ENCODE assay signal across 18 mouse cellular contexts in genomic region chr1:168182816-168183215, GRCm38 (mm10).
"Had no signal": no experiment of that assay in that cellular context is flagged by ENCODE, and none has a peak within 500 bp of the region (broad histone marks: within the 10 kb centered on the region; RNA-seq: fewer than 3 reads in every experiment).

No protein-coding gene starts in this region.

- H3K27ac ChIP-seq: liver, embryonic 12.5 days; liver, embryonic 14.5 days; midbrain, embryonic 10.5 days; midbrain, embryonic 12.5 days; neural tube, embryonic 13.5 days; neural tube, embryonic 15.5 days; stomach, postnatal 0 days had no signal

- H3K4me2 ChIP-seq: liver, embryonic 12.5 days; lung, embryonic 14.5 days; midbrain, embryonic 12.5 days; neural tube, embryonic 13.5 days; neural tube, embryonic 15.5 days; stomach, embryonic 15.5 days had no signal

- H3K9me3 ChIP-seq: liver, embryonic 12.5 days; midbrain, embryonic 10.5 days; midbrain, embryonic 12.5 days; neural tube, embryonic 13.5 days; neural tube, embryonic 15.5 days; stomach, embryonic 15.5 days had no signal

- DNase-seq: lung, adult 18-20 months; lung, embryonic 14.5 days; lung, postnatal 4 days; midbrain, embryonic 14.5 days; right cerebral cortex, postnatal 14 days; thymus, adult 2 months; thymus, postnatal 25 days; thymus, postnatal 4 days had no signal

- H3K4me1 ChIP-seq: liver, embryonic 12.5 days; midbrain, embryonic 10.5 days; neural tube, embryonic 15.5 days had no signal

- H3K9ac ChIP-seq: liver, embryonic 12.5 days; liver, embryonic 14.5 days; lung, embryonic 14.5 days; midbrain, embryonic 12.5 days; neural tube, embryonic 13.5 days; neural tube, embryonic 15.5 days; stomach, embryonic 15.5 days had no signal

- H3K4me3 ChIP-seq: liver, embryonic 12.5 days; midbrain, embryonic 10.5 days; midbrain, embryonic 12.5 days; myocyte; neural tube, embryonic 13.5 days; neural tube, embryonic 15.5 days; stomach, embryonic 15.5 days had no signal

- ATAC-seq: liver, embryonic 12.5 days; midbrain, embryonic 16.5 days had no signal

- H3K27me3 ChIP-seq: liver, embryonic 12.5 days; midbrain, embryonic 12.5 days; neural tube, embryonic 13.5 days; neural tube, embryonic 15.5 days; stomach, embryonic 15.5 days had no signal
